9 mouse cellular contexts compared by ENCODE assay signal in the genomic region with DNA sequence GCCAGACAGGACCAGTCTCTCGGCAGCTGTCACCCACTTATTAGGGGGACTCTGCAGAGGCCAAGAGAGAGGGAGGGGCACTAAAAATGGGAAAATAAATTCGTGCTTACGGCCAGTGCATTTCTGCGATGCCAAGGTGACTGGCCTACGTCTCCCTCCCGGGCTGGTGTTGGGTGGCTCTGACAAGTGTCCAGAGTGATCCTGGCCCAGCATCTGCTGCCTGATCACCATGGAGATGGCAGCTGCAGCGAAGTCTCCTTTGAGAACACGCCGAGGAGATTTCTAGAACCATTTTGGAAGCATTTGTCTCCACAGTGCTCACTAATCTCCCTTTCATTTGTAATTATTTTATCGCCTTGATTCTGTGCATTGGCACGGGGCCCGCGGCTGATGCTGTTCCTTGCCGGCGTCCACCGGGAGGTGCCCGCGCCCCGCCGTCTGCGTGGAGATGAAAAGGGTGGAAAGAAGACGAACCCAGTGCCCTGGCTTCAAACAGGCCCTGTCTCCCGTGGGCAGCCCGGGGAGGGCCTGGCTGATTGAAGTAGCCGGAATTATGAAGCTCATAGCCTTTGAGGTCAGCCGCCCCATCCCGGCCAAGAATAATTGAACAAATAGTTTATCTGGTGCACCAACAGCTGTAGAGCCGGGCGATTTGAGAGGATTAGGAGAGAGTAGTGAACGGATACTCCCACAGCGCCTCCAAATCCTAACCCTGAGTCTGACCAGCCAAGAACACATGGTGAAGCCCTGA.
DNase-seq lines count a peak whose midpoint lies in the region; TF ChIP-seq lines count a peak whose summit lies in the region.
"Had no signal": no experiment of that assay in that cellular context is flagged by ENCODE, and none has a peak within 500 bp of the region (broad histone marks: within the 10 kb centered on the region; RNA-seq: fewer than 3 reads in every experiment).

No protein-coding gene starts in this region.

- H3K36me3 ChIP-seq in heart, adult 2 months (ENCODE audit: control insufficient read depth, insufficient read depth, low read length): no peaks in the 10 kb centered on the region
- H3K36me3 ChIP-seq: embryonic facial prominence, embryonic 13.5 days had no signal

- H3K27ac ChIP-seq in heart, adult 2 months: no peak overlapping the region
- no peak overlapping the region for H3K27ac ChIP-seq in cerebellum, adult 2 months (ENCODE audit: insufficient read depth, low read length)
- H3K27ac ChIP-seq: embryonic facial prominence, embryonic 13.5 days had no signal

- no peak overlapping the region for H3K9ac ChIP-seq in heart, adult 2 months (ENCODE audit: low read depth, low read length)
- H3K9ac ChIP-seq: embryonic facial prominence, embryonic 13.5 days had no signal

- H3K27me3 ChIP-seq in heart, adult 2 months (ENCODE audit: control insufficient read depth, insufficient read depth, low read length): no peaks in the 10 kb centered on the region
- H3K27me3 ChIP-seq in cerebellum, adult 2 months (ENCODE audit: control insufficient read depth, insufficient read depth, low read length): no peaks in the 10 kb centered on the region; the same call in 1 of the 2 replicates

- intact Hi-C loops in heart, adult 2 months (cut with DNase I): no loop called here
- intact Hi-C loops in heart, postnatal 10 days (cut with DNase I): no loop called here

- TF ChIP-seq EP300 in heart, adult 2 months (IDR thresholded peaks at IDR 0.05; ENCODE audit: insufficient read depth, low read depth, low read length): no peak

- WGBS in heart, adult 2 months: 67% methylated on average over 31 of the region's 31 CpGs
- WGBS in cerebellum, adult 2 months: 4% methylated on average over 31 of the region's 31 CpGs

- no peak overlapping the region for H3K4me3 ChIP-seq in heart, adult 2 months
- no peak overlapping the region for H3K4me3 ChIP-seq in cerebellum, adult 2 months (replicated peaks; ENCODE audit: insufficient read depth, low read depth, low read length)
- H3K4me3 ChIP-seq: embryonic facial prominence, embryonic 13.5 days had no signal

- no peaks in the 10 kb centered on the region for H3K79me2 ChIP-seq in heart, adult 2 months (replicated peaks; ENCODE audit: control insufficient read depth, insufficient read depth, low read length)

- TF ChIP-seq POLR2A in heart, adult 2 months (IDR thresholded peaks at IDR 0.05; ENCODE audit: insufficient read depth, low read depth, low read length): no peak
- TF ChIP-seq POLR2A in cerebellum, adult 2 months (IDR thresholded peaks at IDR 0.05; ENCODE audit: borderline replicate concordance, insufficient read depth, low read length): no peak

- no peak for TF ChIP-seq CTCF in heart, adult 2 months (IDR thresholded peaks at IDR 0.05)
- no peak for TF ChIP-seq CTCF in cerebellum, adult 2 months (IDR thresholded peaks at IDR 0.05; ENCODE audit: borderline replicate concordance, insufficient read depth, low read depth, low read length)

- peak; percentile 31 to 33 for DNase-seq in heart, adult 2 months
- DNase-seq in heart, adult 8-10 months (ENCODE audit: low spot score): no peak
- peak; percentile 15 for DNase-seq in ovary, postnatal 36 days (ENCODE audit: low spot score)
- no peak for DNase-seq in ovary, postnatal 10 days (ENCODE audit: low spot score)
- peak; percentile 31 to 40 for DNase-seq in heart, postnatal 10 days
- peak; percentile 38 for DNase-seq in retina, postnatal 7 days (ENCODE audit: low read depth, low spot score)
- no peak for DNase-seq in ovary, postnatal 14 days (ENCODE audit: low spot score)
- no peak for DNase-seq in cerebellum, adult 2 months

- no peaks in the 10 kb centered on the region for H3K4me1 ChIP-seq in heart, adult 2 months (ENCODE audit: control insufficient read depth, insufficient read depth, low read length)
- H3K4me1 ChIP-seq in cerebellum, adult 2 months (ENCODE audit: control insufficient read depth, insufficient read depth, low read length): no peaks in the 10 kb centered on the region
- H3K4me1 ChIP-seq: embryonic facial prominence, embryonic 13.5 days had no signal

Comparison
In these comparisons a context has a peak if more than half of its experiments do, and no peak if none do; other contexts are left out.
1. DNase-seq: peak in heart, adult 2 months (2 of 2), ovary, postnatal 36 days (single experiment), heart, postnatal 10 days (2 of 2) and retina, postnatal 7 days (single experiment); none in heart, adult 8-10 months (single experiment), ovary, postnatal 10 days (single experiment), ovary, postnatal 14 days (single experiment) and cerebellum, adult 2 months (0 of 2).